Mouse (Mus musculus): ENCODE data around the gene Rnf166. TPM values are rescaled to one million over a fixed set of nuclear protein-coding genes. Genes with fewer than 3 reads are reported as not detected.

Gene Rnf166
- polyA plus RNA-seq, 2 experiments: 47.0 to 80.1 TPM

DNA sequence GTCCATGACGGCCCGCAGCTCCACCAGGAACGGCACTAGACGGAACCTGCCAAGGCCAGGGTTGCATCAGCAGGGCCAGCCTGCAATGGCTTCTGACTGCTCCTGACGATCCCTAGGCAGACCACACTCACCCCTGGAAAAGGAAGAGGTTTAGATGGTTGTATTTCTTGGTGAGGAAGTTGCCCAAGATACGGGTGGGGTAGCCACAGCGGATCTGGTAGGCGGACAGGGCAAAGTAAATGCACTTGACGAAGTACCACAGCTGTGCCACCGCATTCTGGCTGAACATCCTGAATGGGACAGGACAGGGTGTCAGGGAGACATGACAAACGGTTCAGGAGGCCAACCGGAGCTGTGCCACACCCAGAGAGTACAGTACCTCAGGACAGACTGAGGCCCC lies 9.0 kb upstream of the Rnf166 start:
- WGBS: 93% methylated on average over 12 of the region's 12 CpGs
- Histone ChIP-seq H3K36me3 (ENCODE audit: control insufficient read depth, insufficient read depth, low read length) (peaks cover 92% of the 10 kb centered on the region), H3K4me1 (ENCODE audit: control insufficient read depth, insufficient read depth, low read length) (no peaks in the 10 kb centered on the region), H3K4me2 (replicated peaks; ENCODE audit: low read depth, low read length, severe bottlenecking) (no peak overlapping the region), H3K27ac (replicated peaks; ENCODE audit: low read depth, low read length) (no peak overlapping the region), H3K9ac (ENCODE audit: low read depth, low read length, severe bottlenecking) (no peak overlapping the region), H3K4me3 (replicated peaks; ENCODE audit: low read length) (no peak overlapping the region), H3K9me3 (ENCODE audit: control insufficient read depth, low read length) (no peaks in the 10 kb centered on the region), H3K27me3 (ENCODE audit: control insufficient read depth, insufficient read depth, low read length) (no peaks in the 10 kb centered on the region)
- ATAC-seq (ENCODE audit: low FRiP score, low read depth) (no peak), DNase-seq (ENCODE audit: low spot score) (no peak)
- no peak for TF ChIP-seq POLR2A (IDR thresholded peaks at IDR 0.05; ENCODE audit: borderline replicate concordance, extremely low read depth, insufficient read depth, insufficient read length)

GRCm38 (mm10) chr8:122483877-122484276 lies 8.0 kb upstream of the Rnf166 start:
- no peak for DNase-seq (ENCODE audit: low spot score)
- Histone ChIP-seq H3K9ac (ENCODE audit: low read depth, low read length, severe bottlenecking) (no peak overlapping the region), H3K4me1 (ENCODE audit: control insufficient read depth, insufficient read depth, low read length) (no peaks in the 10 kb centered on the region), H3K9me3 (ENCODE audit: control insufficient read depth, low read length) (no peaks in the 10 kb centered on the region), H3K27me3 (ENCODE audit: control insufficient read depth, insufficient read depth, low read length) (no peaks in the 10 kb centered on the region), H3K27ac (replicated peaks; ENCODE audit: low read depth, low read length) (no peak overlapping the region), H3K4me3 (replicated peaks; ENCODE audit: low read length) (no peak overlapping the region), H3K36me3 (ENCODE audit: control insufficient read depth, insufficient read depth, low read length) (peaks cover 92% of the 10 kb centered on the region), H3K4me2 (replicated peaks; ENCODE audit: low read depth, low read length, severe bottlenecking) (no peak overlapping the region)
- TF ChIP-seq POLR2A (IDR thresholded peaks at IDR 0.05; ENCODE audit: borderline replicate concordance, extremely low read depth, insufficient read depth, insufficient read length): no peak
- 96% methylated on average over 7 of the region's 7 CpGs for WGBS
- no peak for ATAC-seq (ENCODE audit: low FRiP score, low read depth)

DNA sequence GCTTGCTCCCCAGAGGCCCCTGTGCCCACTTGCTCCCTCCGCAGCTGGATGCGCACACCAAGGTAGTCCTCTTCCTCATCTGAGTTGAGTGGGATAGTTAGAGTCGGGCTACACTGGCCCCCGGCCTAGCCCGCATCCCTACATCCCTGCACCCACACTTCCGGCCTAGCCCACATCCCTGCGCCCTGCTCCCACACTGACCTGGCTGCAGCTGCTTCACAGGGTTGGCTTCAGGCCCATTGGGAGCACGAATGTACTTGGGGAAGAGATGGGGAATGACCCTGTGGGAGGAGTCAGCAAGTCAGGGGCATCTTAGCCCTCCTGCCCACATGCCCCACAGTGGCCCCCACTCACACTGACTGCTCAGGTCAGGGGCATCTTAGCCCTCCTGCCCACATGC lies 6.6 kb upstream of the Rnf166 start:
- no peak overlapping the region for H3K4me2 ChIP-seq (replicated peaks; ENCODE audit: low read depth, low read length, severe bottlenecking)
- H3K4me1 ChIP-seq (ENCODE audit: control insufficient read depth, insufficient read depth, low read length): no peaks in the 10 kb centered on the region
- no peak overlapping the region for H3K4me3 ChIP-seq (replicated peaks; ENCODE audit: low read length)
- no peak overlapping the region for H3K9ac ChIP-seq (ENCODE audit: low read depth, low read length, severe bottlenecking)
- TF ChIP-seq POLR2A (IDR thresholded peaks at IDR 0.05; ENCODE audit: borderline replicate concordance, extremely low read depth, insufficient read depth, insufficient read length): no peak
- ATAC-seq (ENCODE audit: low FRiP score, low read depth) (no peak), DNase-seq (ENCODE audit: low spot score) (no peak)
- H3K36me3 ChIP-seq (ENCODE audit: control insufficient read depth, insufficient read depth, low read length): peaks cover 88% of the 10 kb centered on the region
- H3K27ac ChIP-seq (replicated peaks; ENCODE audit: low read depth, low read length): no peak overlapping the region
- 98% methylated on average over 8 of the region's 8 CpGs for WGBS
- no peaks in the 10 kb centered on the region for H3K9me3 ChIP-seq (ENCODE audit: control insufficient read depth, low read length)
- no peaks in the 10 kb centered on the region for H3K27me3 ChIP-seq (ENCODE audit: control insufficient read depth, insufficient read depth, low read length)

DNA sequence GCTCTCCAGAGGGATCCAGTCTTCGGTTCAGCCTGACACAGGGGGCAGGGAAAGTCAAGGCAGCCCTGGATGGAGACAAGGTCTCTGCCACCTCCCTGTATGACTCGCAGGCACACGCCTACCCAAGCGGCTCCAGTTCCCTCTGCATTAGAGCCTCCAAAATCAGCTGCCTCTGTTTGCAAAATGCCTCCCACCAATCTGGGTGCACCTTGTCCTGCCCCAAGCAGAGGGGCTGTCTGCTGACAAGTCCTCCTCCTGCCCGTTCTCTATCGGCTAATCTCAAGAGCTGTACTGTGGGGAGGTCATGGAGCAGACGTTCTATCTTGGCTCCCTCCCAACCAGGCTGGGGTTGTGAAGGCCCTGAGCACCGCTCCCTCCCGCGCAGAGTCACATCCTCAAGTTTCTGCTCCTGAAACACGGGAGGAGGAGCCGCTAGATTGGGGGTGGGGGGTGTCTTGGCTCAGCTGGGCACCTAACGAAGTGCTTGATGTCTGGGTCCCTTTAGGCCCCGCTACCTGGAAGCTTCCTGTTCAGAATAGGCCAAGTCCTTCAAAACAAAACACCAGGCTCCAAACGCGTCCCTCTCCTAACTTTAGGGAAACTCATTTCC lies 808 bp downstream of the Rnf166 start:
- peaks cover 44% of the 10 kb centered on the region for H3K36me3 ChIP-seq (ENCODE audit: control insufficient read depth, insufficient read depth, low read length)

GRCm38 (mm10) chr8:122473911-122474421 lies 1.9 kb downstream of the Rnf166 start:
- Histone ChIP-seq H3K4me1 (ENCODE audit: control insufficient read depth, insufficient read depth, low read length) (peaks cover 14% of the 10 kb centered on the region), H3K4me3 (replicated peaks; ENCODE audit: low read length) (no peak overlapping the region), H3K9ac (ENCODE audit: low read depth, low read length, severe bottlenecking) (no peak overlapping the region), H3K4me2 (replicated peaks; ENCODE audit: low read depth, low read length, severe bottlenecking) (no peak overlapping the region), H3K27ac (replicated peaks; ENCODE audit: low read depth, low read length) (no peak overlapping the region), H3K27me3 (ENCODE audit: control insufficient read depth, insufficient read depth, low read length) (no peaks in the 10 kb centered on the region), H3K9me3 (ENCODE audit: control insufficient read depth, low read length) (no peaks in the 10 kb centered on the region), H3K36me3 (ENCODE audit: control insufficient read depth, insufficient read depth, low read length) (peaks cover 37% of the 10 kb centered on the region)
- ATAC-seq (ENCODE audit: low FRiP score, low read depth): no peak
- no peak for DNase-seq (ENCODE audit: low spot score)
- no peak for TF ChIP-seq POLR2A (IDR thresholded peaks at IDR 0.05; ENCODE audit: borderline replicate concordance, extremely low read depth, insufficient read depth, insufficient read length)
- 88% methylated on average over 8 of the region's 8 CpGs for WGBS

More for the DNA sequence above, 808 bp downstream of the Rnf166 start:
- Histone ChIP-seq H3K4me2 (replicated peaks; ENCODE audit: low read depth, low read length, severe bottlenecking) (peak overlapping the region; percentile 85), H3K27me3 (ENCODE audit: control insufficient read depth, insufficient read depth, low read length) (no peaks in the 10 kb centered on the region), H3K4me1 (ENCODE audit: control insufficient read depth, insufficient read depth, low read length) (peaks cover 14% of the 10 kb centered on the region), H3K27ac (replicated peaks; ENCODE audit: low read depth, low read length) (0 out of 2 replicates have a peak overlapping the region, but pooled peaks have one; percentile 72), H3K9ac (ENCODE audit: low read depth, low read length, severe bottlenecking) (peak overlapping the region; percentile 94), H3K9me3 (ENCODE audit: control insufficient read depth, low read length) (no peaks in the 10 kb centered on the region), H3K4me3 (replicated peaks; ENCODE audit: low read length) (peak overlapping the region; percentile 100)
- 12% methylated on average over 16 of the region's 16 CpGs for WGBS
- no peak for DNase-seq (ENCODE audit: low spot score)
- ATAC-seq (ENCODE audit: low FRiP score, low read depth): no peak
- no peak for TF ChIP-seq POLR2A (IDR thresholded peaks at IDR 0.05; ENCODE audit: borderline replicate concordance, extremely low read depth, insufficient read depth, insufficient read length)

Measured in limb, embryonic 14.5 days (tissue).